Mouse (Mus musculus) NIH3T3 (cell line): ENCODE measurements around the gene Cyp4f39.

Source experiments
- DNase-seq: peaks from one replicate; pipeline ENCODE4 v3.0.0-alpha.2; 2012; ENCODE audit warnings: low read depth

The Cyp4f39 gene

GRCm38 (mm10) chr17:32452482-32452881 is at the start of gene Cyp4f39:
Gene Cyp4f39, plus strand, starts transcription at chr17:32452723.
- DNase-seq: no peak

DNA sequence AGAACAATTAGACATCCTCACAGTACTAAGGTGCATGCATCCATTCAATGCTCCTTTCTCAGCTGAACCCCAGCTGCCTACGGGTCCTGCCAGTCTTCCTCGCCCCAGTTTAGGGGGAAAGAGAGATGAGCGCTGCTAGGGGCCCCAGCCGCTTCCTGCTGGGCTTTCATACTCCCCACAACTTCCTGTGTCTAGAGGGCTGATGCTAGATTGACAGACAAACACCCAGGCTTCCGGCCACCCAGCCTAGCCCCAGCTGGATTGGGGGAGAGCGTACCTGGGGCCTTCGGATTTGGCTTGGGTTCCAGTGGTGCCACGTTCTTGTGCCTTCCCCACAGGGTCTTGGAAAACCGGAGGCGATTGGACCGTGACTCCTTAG is 49.8 kb upstream of the Cyp4f39 start:
- no peak for DNase-seq

GRCm38 (mm10) chr17:32403417-32403816 is 49.1 kb upstream of the Cyp4f39 start, which contains the start of gene Rasal3:
Gene Rasal3, minus strand, starts transcription at chr17:32403583.
- no peak for DNase-seq

DNA sequence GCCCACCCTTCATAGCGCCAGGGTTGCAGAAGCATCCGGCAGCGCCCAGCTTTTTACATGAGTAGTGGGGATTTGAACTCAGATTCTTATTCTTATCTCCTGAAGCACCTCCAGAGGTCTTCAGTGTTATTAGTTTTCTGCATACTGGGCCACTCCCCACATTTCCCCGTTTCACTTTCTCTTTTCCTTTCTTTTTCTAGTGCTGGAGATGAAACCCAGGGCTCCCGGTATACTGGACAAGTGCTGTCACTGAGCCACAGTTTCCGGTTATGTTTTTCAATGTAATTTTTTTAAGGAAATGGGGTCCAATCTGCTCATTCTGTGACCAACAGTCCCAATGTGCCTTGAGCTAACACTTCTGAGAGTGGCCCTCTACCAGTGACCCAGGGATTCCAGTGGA is 40.6 kb upstream of the Cyp4f39 start:
- no peak for DNase-seq

- no peak for DNase-seq
These were observed 37.0 kb upstream of the Cyp4f39 start for GRCm38 (mm10) chr17:32415417-32416020.

GRCm38 (mm10) chr17:32416771-32417170 is 35.8 kb upstream of the Cyp4f39 start:
- DNase-seq: no peak

GRCm38 (mm10) chr17:32419989-32420388 is 32.5 kb upstream of the Cyp4f39 start:
- no peak for DNase-seq

DNA sequence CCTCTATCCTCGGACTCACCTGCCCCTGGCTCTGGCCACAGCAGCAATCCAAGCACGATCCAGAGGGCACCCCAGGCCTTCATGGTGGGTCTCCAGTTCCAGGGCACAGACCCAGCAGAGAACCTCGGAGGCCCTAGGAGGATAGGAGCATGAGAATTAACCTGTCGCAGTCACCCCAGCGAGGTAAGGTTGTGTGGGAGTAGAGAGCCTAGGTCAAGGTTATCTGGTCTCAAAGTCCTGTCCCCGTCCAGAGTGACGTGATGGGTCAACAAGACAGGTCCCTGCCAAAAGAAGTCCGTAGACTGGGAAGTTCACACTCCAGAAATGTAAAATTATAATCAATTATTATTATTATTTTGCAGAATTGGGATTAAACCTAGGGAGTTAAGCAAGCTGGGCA is 31.7 kb upstream of the Cyp4f39 start:
- DNase-seq: no peak

- no peak for DNase-seq
These were observed 28.5 kb upstream of the Cyp4f39 start, which contains the start of gene Pglyrp2 for GRCm38 (mm10) chr17:32424034-32424433. Gene Pglyrp2, minus strand, starts transcription at chr17:32424167.

- DNase-seq: no peak
These were observed 25.9 kb upstream of the Cyp4f39 start for GRCm38 (mm10) chr17:32426610-32427009.

GRCm38 (mm10) chr17:32431972-32432371 is 20.6 kb upstream of the Cyp4f39 start:
- DNase-seq: peak; percentile 76

DNA sequence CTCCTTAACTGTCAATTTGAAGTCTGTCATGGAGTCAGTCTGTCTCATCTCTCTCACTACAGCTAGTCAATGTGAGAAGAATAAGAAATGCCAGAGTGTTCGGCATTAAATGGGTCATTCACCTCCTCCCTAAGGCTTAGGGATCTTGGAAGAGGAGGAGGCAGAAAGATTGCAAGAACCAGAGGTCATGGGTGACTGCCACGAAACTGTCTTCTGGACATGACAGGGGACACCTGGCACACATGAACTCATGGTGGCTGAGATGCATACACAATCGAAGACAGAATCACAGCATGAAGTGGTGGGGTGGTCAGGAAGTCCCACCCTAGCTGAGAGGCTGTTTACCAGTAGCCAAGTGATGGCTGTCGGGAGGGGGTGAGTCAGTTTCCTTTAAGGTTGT is 18.2 kb upstream of the Cyp4f39 start:
- no peak for DNase-seq

DNA sequence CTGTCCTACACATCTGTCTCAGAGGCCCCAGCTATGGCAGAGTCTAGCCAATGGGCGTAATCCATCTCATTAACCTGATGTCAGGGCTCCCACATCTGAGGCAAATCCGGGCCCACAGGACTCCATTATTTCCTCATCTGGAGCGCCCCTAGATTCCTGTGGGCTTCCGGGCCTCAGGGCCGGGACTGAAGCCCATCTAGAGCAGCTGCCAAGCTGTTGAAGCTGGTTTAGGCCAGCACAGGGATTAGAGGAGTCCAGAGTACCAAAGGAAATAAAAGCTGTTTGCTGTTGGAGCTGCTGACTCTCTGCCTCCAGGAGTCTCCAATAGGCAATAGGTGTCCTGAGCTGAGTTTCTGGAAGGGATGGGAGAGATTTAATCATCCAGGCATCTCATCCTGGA is 17.4 kb upstream of the Cyp4f39 start:
- DNase-seq: peak; percentile 46

DNA sequence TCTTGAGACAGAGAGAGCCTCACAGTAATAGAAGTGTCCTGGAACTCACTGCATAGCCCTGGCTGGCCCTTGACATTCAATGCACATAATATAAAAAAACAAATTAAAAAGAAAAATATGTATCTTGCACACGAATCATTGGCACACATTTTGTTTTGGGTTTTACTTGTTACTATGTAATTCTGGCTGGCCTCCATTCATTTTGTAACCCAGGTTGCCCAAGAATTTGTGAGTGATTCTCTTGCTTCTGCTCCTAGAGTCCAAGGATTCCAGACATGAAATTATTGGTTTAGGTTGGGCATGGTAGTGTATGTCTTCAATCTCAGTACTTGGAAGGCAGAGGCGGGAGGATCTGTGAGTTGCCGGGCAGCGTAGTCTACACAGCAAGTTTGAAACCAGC is 15.4 kb upstream of the Cyp4f39 start:
- DNase-seq: peak; percentile 32

DNA sequence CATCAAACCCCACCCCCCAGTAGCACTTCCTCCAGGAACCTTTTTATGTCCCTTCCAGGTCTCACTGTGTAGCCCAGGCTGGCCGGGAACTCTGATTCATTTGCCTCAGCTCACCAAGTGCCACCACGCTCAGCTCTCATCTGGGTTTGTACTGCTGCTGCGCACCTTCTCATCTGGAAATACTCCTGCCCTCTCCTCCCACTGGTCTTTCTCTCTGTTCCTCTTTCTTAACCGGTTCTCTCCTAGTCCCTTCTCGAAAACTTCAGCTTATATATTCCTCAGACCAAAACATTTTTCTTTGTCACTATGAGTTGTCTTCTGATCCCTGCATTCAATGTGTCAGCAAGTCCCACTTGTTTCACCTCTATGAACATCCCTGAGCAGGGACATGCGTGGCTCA is 9.3 kb upstream of the Cyp4f39 start:
- no peak for DNase-seq

- DNase-seq: peak; percentile 85
These were observed 7.5 kb upstream of the Cyp4f39 start for GRCm38 (mm10) chr17:32445016-32445415.

DNA sequence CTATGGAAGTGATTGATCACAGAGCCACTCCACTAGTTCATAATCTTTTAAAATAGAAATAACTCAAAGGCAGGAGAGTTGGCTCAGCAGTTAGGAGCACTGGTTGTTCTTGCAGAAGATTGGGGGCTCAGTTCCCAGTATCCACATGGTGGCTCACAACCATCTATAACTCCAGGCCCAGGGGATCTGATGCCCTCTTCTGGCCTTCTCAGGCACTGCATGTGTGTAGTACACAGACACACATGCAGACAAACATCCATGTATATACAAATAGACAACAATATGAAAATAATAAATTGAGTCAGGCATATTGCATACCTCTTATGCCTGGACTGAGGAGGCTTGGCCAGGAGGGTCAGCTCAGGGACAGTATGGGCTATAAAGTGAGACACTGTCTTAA is 5.3 kb upstream of the Cyp4f39 start:
- no peak for DNase-seq

DNA sequence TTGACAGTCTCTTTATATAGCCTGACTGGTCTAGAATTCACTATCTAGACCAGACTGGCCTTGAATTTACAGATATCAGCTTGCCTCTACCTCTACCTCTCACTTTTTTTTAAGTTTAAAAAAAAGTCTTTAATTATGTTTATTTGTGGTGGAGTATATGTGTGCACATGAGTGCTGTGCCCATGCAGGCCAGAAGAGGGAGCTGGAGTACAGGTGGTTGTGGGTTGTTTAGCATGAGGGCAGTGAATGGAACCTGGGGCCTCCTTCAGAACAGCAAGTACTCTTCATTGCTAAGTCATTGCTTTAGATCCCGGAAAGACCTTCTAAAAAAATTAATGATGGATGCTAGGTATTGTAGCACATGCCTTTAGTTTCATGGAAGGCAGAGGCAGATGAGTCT is 3.5 kb upstream of the Cyp4f39 start:
- no peak for DNase-seq

- DNase-seq: no peak
These were observed 1.5 kb upstream of the Cyp4f39 start for GRCm38 (mm10) chr17:32450844-32451537.

- DNase-seq: peak; percentile 24
These were observed 1.7 kb downstream of the Cyp4f39 start for GRCm38 (mm10) chr17:32454188-32454587.

GRCm38 (mm10) chr17:32454997-32455396 is 2.5 kb downstream of the Cyp4f39 start:
- DNase-seq: no peak

GRCm38 (mm10) chr17:32468494-32468893 is 16.0 kb downstream of the Cyp4f39 start:
- no peak for DNase-seq

DNA sequence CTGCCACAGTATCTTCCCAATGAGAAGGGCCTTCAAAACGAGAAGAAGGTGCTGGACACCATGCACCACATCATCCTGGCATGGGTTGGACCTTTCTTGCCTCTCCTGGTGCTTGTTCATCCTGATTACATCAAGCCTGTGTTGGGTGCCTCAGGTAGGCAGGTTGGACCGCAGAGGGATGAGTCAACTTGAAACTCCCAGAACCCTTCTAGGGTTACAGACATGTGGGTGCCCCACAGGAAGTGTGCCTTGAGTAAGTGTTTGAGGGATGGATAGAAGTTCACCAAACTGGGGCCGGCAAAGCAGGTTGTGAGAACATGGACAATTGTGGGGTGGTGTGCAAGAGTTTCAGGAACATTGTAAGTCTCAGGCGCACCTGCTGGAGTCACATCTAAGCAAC is 18.3 kb downstream of the Cyp4f39 start:
- DNase-seq: no peak

GRCm38 (mm10) chr17:32472176-32472575 is 19.7 kb downstream of the Cyp4f39 start:
- no peak for DNase-seq
